Mouse (Mus musculus) hindbrain, embryonic 15.5 days (tissue): Measurements from ENCODE around the gene Gpr174. TPM values are rescaled to one million over a fixed set of nuclear protein-coding genes. Genes with fewer than 3 reads are reported as not detected.

Experiments
- ATAC-seq: fragments of 200-750 bp; cut with Nextera tagmentation; 2 replicates; pipeline ENCODE4 v1.8.0; 2017; ENCODE audit warnings: low read depth, moderate number of reproducible peaks, moderate TSS enrichment; ENCODE audit not compliant: low FRiP score
- H3K27ac ChIP-seq: fragments of 300-500 bp; sonication (generic); replicated peaks from 2 replicates; pipeline ENCODE4 v1.5.1; 2015; ENCODE audit warnings: mild to moderate bottlenecking, inconsistent platforms
- H3K27me3 ChIP-seq: fragments of 300-500 bp; sonication (generic); 2 replicates; pipeline ENCODE4 v1.6.1; 2015; ENCODE audit warnings: control low read depth, inconsistent platforms
- H3K36me3 ChIP-seq: fragments of 300-500 bp; sonication (generic); 2 replicates; pipeline ENCODE4 v1.6.1; 2015; ENCODE audit warnings: control low read depth, inconsistent platforms
- H3K4me1 ChIP-seq: fragments of 300-500 bp; sonication (generic); replicated peaks from 2 replicates; pipeline ENCODE4 v1.6.1; 2015; ENCODE audit warnings: control low read depth, inconsistent platforms
- H3K4me2 ChIP-seq: fragments of 300-500 bp; sonication (generic); 2 replicates; pipeline ENCODE4 v1.6.1; 2015; ENCODE audit warnings: moderate library complexity, mild to moderate bottlenecking, inconsistent platforms
- H3K4me3 ChIP-seq: fragments of 300-500 bp; sonication (generic); 2 replicates; pipeline ENCODE4 v1.5.1; 2015; ENCODE audit warnings: mild to moderate bottlenecking, inconsistent platforms
- H3K9ac ChIP-seq: fragments of 300-500 bp; sonication (generic); 2 replicates; pipeline ENCODE4 v1.6.1; 2015; ENCODE audit warnings: inconsistent platforms
- H3K9me3 ChIP-seq: fragments of 300-500 bp; sonication (generic); 2 replicates; pipeline ENCODE4 v1.6.1; 2016; ENCODE audit warnings: control low read depth, inconsistent platforms
- whole genome bisulfite sequencing: fragments of 180-500 bp; shearing (Covaris S2); methylation state at CpG from one replicate; pipeline ENCODE4 v1.1.7; 2015; 5-methylcytosine and 5-hydroxymethylcytosine counted together
- polyA plus RNA-seq: library from polyadenylated mRNA; unstranded; fragments of >200 nt; fragmentation: Nextera tagmentation; extraction: Ambion mirVana; gene quantifications from 2 replicates; pipeline ENCODE4 v1.2.1, GENCODE M21; 2015

Gene Gpr174
- polyA plus RNA-seq, 1 experiment from 2014 or later, result not detected

DNA sequence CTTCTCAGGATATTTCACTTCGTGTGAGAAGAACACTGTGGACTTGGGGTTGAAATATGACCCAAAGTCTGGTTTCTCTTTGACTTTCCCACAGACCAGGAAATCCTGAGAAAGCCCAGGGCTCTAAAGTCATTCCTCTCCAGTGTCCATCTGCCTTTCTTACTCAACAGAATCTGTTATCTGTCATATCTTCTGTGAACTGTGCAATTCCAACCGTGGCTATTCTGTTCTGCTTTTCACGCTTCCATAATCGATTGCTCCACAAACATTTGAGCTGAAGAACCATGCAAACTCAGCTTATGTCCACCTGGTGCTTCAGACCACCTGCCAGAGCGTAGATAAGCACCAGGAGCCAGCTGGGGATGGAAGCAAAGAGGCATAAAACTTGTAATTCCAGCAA is 56.9 kb downstream of the Gpr174 start:
- Histone ChIP-seq H3K4me1 (no peaks in the 10 kb centered on the region), H3K36me3 (no peaks in the 10 kb centered on the region), H3K9me3 (no peaks in the 10 kb centered on the region), H3K27me3 (no peaks in the 10 kb centered on the region), H3K27ac (no peak overlapping the region), H3K9ac (no peak overlapping the region), H3K4me2 (no peak overlapping the region), H3K4me3 (no peak overlapping the region)
- ATAC-seq, result no peak
- WGBS, result 58% methylated on average over 5 of the region's 5 CpGs

DNA sequence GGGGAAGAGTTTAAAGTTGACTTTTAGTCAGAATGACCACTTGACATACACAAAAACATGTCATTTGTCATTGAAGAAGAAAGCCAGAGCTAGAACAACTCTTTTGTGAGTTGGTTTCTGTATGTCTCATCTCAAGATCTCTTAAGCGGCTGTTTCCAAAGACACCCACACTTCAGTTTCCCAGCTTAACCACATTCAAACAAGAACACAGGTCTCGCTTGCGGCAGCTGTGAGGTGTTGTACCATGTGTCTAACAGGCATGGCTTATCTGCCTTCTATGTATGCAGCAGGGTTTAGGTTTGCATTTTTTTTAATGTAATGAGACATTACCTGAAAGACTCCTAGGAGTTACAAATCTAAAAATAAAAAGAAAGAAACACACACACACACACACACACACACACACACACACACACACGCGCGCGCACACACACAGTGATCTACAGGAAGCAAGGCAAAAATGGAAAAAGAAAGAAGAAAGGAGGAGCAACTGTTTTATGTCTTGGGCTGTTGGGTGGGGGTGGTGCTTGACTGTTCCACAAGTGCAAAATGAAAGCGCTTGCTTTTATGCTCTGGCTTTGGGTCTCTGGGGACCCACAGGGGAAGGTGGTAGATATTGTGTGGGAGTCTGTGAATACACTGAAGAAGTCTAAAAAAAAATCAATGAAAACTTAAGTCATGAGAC is 70.2 kb downstream of the Gpr174 start:
- no peak for ATAC-seq

GRCm38 (mm10) chrX:107329849-107330248 is 74.2 kb downstream of the Gpr174 start:
- Histone ChIP-seq H3K27ac (no peak overlapping the region), H3K4me1 (no peaks in the 10 kb centered on the region), H3K4me3 (no peak overlapping the region), H3K9me3 (no peaks in the 10 kb centered on the region), H3K4me2 (no peak overlapping the region), H3K27me3 (no peaks in the 10 kb centered on the region), H3K9ac (no peak overlapping the region), H3K36me3 (no peaks in the 10 kb centered on the region)
- no peak for ATAC-seq
- 89% methylated on average over 3 of the region's 3 CpGs for WGBS

More for the DNA sequence above, 70.2 kb downstream of the Gpr174 start:
- no peak overlapping the region for H3K4me3 ChIP-seq
- H3K9me3 ChIP-seq, result no peaks in the 10 kb centered on the region
- WGBS, result 94% methylated on average over 8 of the region's 8 CpGs
- no peaks in the 10 kb centered on the region for H3K27me3 ChIP-seq
- H3K4me2 ChIP-seq, result no peak overlapping the region
- H3K9ac ChIP-seq, result no peak overlapping the region
- no peaks in the 10 kb centered on the region for H3K36me3 ChIP-seq
- no peaks in the 10 kb centered on the region for H3K4me1 ChIP-seq
- no peak overlapping the region for H3K27ac ChIP-seq

DNA sequence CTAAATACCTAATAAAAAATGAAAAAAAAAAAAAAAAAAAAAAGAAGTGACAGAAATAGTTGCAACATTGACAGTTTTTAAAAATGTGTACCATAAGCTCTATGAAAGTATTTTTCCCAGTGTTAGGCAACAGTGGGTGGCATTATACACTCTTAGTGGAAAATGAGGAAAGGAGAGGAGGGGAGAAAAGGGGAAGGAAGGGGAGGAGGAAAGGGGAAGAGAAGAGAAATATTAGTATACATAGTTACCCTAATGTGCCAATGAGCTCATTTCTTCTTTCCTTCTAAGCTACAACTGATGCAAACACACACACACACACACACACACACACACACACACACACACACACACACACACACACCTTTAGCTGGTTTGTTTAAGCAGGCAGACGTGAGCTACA is 80.9 kb downstream of the Gpr174 start:
- H3K9ac ChIP-seq, result no peak overlapping the region
- no peak overlapping the region for H3K27ac ChIP-seq
- no peaks in the 10 kb centered on the region for H3K27me3 ChIP-seq
- H3K4me1 ChIP-seq, result no peaks in the 10 kb centered on the region
- H3K36me3 ChIP-seq, result no peaks in the 10 kb centered on the region
- 100% methylated on average over 1 of the region's 1 CpGs for WGBS
- no peak overlapping the region for H3K4me3 ChIP-seq
- no peak overlapping the region for H3K4me2 ChIP-seq
- H3K9me3 ChIP-seq, result no peaks in the 10 kb centered on the region
- no peak for ATAC-seq

GRCm38 (mm10) chrX:107341980-107342379 is 86.3 kb downstream of the Gpr174 start:
- Histone ChIP-seq H3K27ac (no peak overlapping the region), H3K4me3 (no peak overlapping the region), H3K4me2 (no peak overlapping the region), H3K9me3 (no peaks in the 10 kb centered on the region), H3K36me3 (no peaks in the 10 kb centered on the region), H3K4me1 (no peaks in the 10 kb centered on the region), H3K27me3 (no peaks in the 10 kb centered on the region), H3K9ac (no peak overlapping the region)
- ATAC-seq, result no peak
- 54% methylated on average over 3 of the region's 3 CpGs for WGBS

Other genes with a start within 250 kb of the Gpr174 start
- not detected in 2 replicates for gene P2ry10, start 167.4 kb upstream of the Gpr174 start, polyA plus RNA-seq
- gene P2ry10b, start 107.0 kb upstream of the Gpr174 start, polyA plus RNA-seq, result 0.24 and 0.38 TPM in 2 replicates
- 143 and 176 TPM in 2 replicates for gene Itm2a, start 147.5 kb downstream of the Gpr174 start, polyA plus RNA-seq